In the genomic region with DNA sequence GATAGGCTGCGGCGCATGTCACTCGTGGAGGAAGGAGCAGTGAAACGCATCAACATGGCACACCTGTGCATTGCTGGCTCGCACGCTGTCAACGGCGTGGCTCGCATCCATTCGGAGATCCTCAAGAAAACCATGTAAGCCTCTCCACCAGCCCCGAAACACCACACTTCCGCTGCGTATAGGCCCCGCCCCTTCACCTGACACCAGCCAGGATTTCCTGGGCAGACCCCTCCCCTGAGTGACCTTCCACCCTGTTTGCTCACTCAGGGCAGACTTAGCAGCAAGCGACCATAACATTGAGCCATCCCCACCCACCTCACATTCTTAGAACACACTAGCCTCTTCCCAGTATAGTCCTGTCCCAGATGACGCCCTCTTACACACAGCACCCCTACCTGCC, we compare ENCODE assay signal across 8 mouse cellular contexts. TPM values are rescaled to one million over a fixed set of nuclear protein-coding genes. Genes with fewer than 3 reads are reported as not detected.
DNase-seq lines count a peak whose midpoint lies in the region; ATAC-seq and TF ChIP-seq lines count a peak whose summit lies in the region.

No protein-coding gene starts in this region.

- no peak for TF ChIP-seq POLR2A in small intestine, adult 2 months (IDR thresholded peaks at IDR 0.05; ENCODE audit: low read depth, low read length)

- H3K4me2 ChIP-seq in lung, embryonic 14.5 days: peak overlapping the region; percentile 59

- H3K27ac ChIP-seq in lung, embryonic 14.5 days (ENCODE audit: low read depth): no peak overlapping the region
- H3K27ac ChIP-seq in small intestine, adult 2 months (ENCODE audit: insufficient read depth, low read depth, low read length): no peak overlapping the region

- H3K36me3 ChIP-seq in lung, embryonic 14.5 days (ENCODE audit: insufficient read depth): no peaks in the 10 kb centered on the region
- no peaks in the 10 kb centered on the region for H3K36me3 ChIP-seq in small intestine, adult 2 months (ENCODE audit: control insufficient read depth, insufficient read depth, low read length)

- H3K9me3 ChIP-seq in lung, embryonic 14.5 days (ENCODE audit: low read depth, low read length): no peaks in the 10 kb centered on the region

- H3K4me3 ChIP-seq in lung, embryonic 14.5 days (ENCODE audit: low read depth, low read length): peak overlapping the region; percentile 26
- peak overlapping the region; percentile 52 for H3K4me3 ChIP-seq in small intestine, adult 2 months (ENCODE audit: low read depth, low read length)

- no peak for TF ChIP-seq CTCF in lung, embryonic 14.5 days (IDR thresholded peaks at IDR 0.05; ENCODE audit: low read depth)
- TF ChIP-seq CTCF in small intestine, adult 2 months (IDR thresholded peaks at IDR 0.05; ENCODE audit: extremely low read depth, insufficient read length, insufficient replicate concordance, low read depth, low read length): no peak

- WGBS in lung, embryonic 14.5 days: 6% methylated on average over 16 of the region's 16 CpGs
- WGBS in small intestine, adult 2 months: 19% methylated on average over 16 of the region's 16 CpGs

- no peaks in the 10 kb centered on the region for H3K27me3 ChIP-seq in lung, embryonic 14.5 days (ENCODE audit: insufficient read depth, low read length)
- H3K27me3 ChIP-seq in small intestine, adult 2 months (ENCODE audit: control insufficient read depth, insufficient read depth, low read length): no peaks in the 10 kb centered on the region

- peak; percentile 45 for ATAC-seq in granulocyte monocyte progenitor cell, adult 5-6 weeks (replicated peaks; ENCODE audit: poor library complexity, severe bottlenecking)
- ATAC-seq in lung, embryonic 14.5 days (ENCODE audit: insufficient read depth): no peak

- peak overlapping the region; percentile 2; the same call in 1 of the 2 replicates for H3K9ac ChIP-seq in lung, embryonic 14.5 days

- DNase-seq in B cell, adult 2 months: peak; percentile 59 to 60
- DNase-seq in ES-CJ7 (ENCODE audit: low read depth, low spot score): peak; percentile 85
- peak; percentile 34 for DNase-seq in lung, embryonic 14.5 days
- DNase-seq in urinary bladder, postnatal 10 days (ENCODE audit: low spot score): no peak
- DNase-seq in gastrocnemius, postnatal 10 days: no peak
- DNase-seq in cerebellum, postnatal 25 days: no peak

- no peaks in the 10 kb centered on the region for H3K4me1 ChIP-seq in lung, embryonic 14.5 days (ENCODE audit: insufficient read depth)
- H3K4me1 ChIP-seq in small intestine, adult 2 months (ENCODE audit: control insufficient read depth, insufficient read depth, insufficient read length, low read length): peaks cover 9% of the 10 kb centered on the region

RNA-seq across cellular contexts. Expression of gene Pygm, which starts 5.6 kb away (rescaled TPM):
- 0.92 and 6.9 TPM in 2 replicates for total RNA-seq in granulocyte monocyte progenitor cell, adult 5-6 weeks (2014; fragmentation: Nextera tagmentation)
- 0.41 TPM in 1 of 2 replicates, not detected in the other for total RNA-seq in granulocyte monocyte progenitor cell, adult 5-6 weeks (2017)
- polyA plus RNA-seq in lung, embryonic 14.5 days (2014; fragmentation: Nextera tagmentation; extraction: Ambion mirVana): 6.1 and 9.3 TPM in 2 replicates
- polyA plus RNA-seq in small intestine, adult 2 months (2012; rRNA removed): 3.2 and 5.0 TPM in 2 replicates
- 1,000 to 10,000 TPM; 3,066 to 3,425 TPM for total RNA-seq in gastrocnemius, postnatal 10 days (2021)

RNA-seq across cellular contexts. Expression of gene Rasgrp2, which starts 9.3 kb away (rescaled TPM):
- 279 and 345 TPM in 2 replicates for total RNA-seq in granulocyte monocyte progenitor cell, adult 5-6 weeks (2014; fragmentation: Nextera tagmentation)
- 308 and 310 TPM in 2 replicates for total RNA-seq in granulocyte monocyte progenitor cell, adult 5-6 weeks (2017)
- 34.8 and 35.1 TPM in 2 replicates for polyA plus RNA-seq in lung, embryonic 14.5 days (2014; fragmentation: Nextera tagmentation; extraction: Ambion mirVana)
- 38.3 and 40.9 TPM in 2 replicates for polyA plus RNA-seq in small intestine, adult 2 months (2012; rRNA removed)
- total RNA-seq in gastrocnemius, postnatal 10 days (2021): 10 to 100 TPM; 30.5 to 31.4 TPM

RNA-seq across cellular contexts. Expression of gene Sf1, which starts 26.3 kb away (rescaled TPM):
- 286 and 301 TPM in 2 replicates for total RNA-seq in granulocyte monocyte progenitor cell, adult 5-6 weeks (2014; fragmentation: Nextera tagmentation)
- 187 and 209 TPM in 2 replicates for total RNA-seq in granulocyte monocyte progenitor cell, adult 5-6 weeks (2017)
- 177 and 200 TPM in 2 replicates for polyA plus RNA-seq in lung, embryonic 14.5 days (2014; fragmentation: Nextera tagmentation; extraction: Ambion mirVana)
- 99.0 and 171 TPM in 2 replicates for polyA plus RNA-seq in small intestine, adult 2 months (2012; rRNA removed)
- 100 to 1,000 TPM in 1 of 2 experiments, 10 to 100 TPM in 1; 88.6 to 123 TPM for total RNA-seq in gastrocnemius, postnatal 10 days (2021)

RNA-seq across cellular contexts. Expression of gene Nrxn2, which starts 28.7 kb away (rescaled TPM):
- not detected in 2 replicates for total RNA-seq in granulocyte monocyte progenitor cell, adult 5-6 weeks (2014; fragmentation: Nextera tagmentation)
- not detected in 2 replicates for total RNA-seq in granulocyte monocyte progenitor cell, adult 5-6 weeks (2017)
- polyA plus RNA-seq in lung, embryonic 14.5 days (2014; fragmentation: Nextera tagmentation; extraction: Ambion mirVana): 0.47 and 1.1 TPM in 2 replicates
- polyA plus RNA-seq in small intestine, adult 2 months (2012; rRNA removed): 2.0 and 2.9 TPM in 2 replicates
- 1 to 10 TPM; 3.1 to 3.3 TPM for total RNA-seq in gastrocnemius, postnatal 10 days (2021)

RNA-seq across cellular contexts. Expression of gene Map4k2, which starts 48.9 kb away (rescaled TPM):
- total RNA-seq in granulocyte monocyte progenitor cell, adult 5-6 weeks (2014; fragmentation: Nextera tagmentation): 50.7 and 54.7 TPM in 2 replicates
- 26.1 and 30.6 TPM in 2 replicates for total RNA-seq in granulocyte monocyte progenitor cell, adult 5-6 weeks (2017)
- polyA plus RNA-seq in lung, embryonic 14.5 days (2014; fragmentation: Nextera tagmentation; extraction: Ambion mirVana): 13.4 and 22.2 TPM in 2 replicates
- 41.0 and 77.3 TPM in 2 replicates for polyA plus RNA-seq in small intestine, adult 2 months (2012; rRNA removed)
- total RNA-seq in gastrocnemius, postnatal 10 days (2021): 10 to 100 TPM; 11.9 to 19.3 TPM

Comparison
In these comparisons a context has a peak if more than half of its experiments do, and no peak if none do; other contexts are left out.
1. DNase-seq: peak in B cell, adult 2 months (2 of 2), ES-CJ7 (single experiment) and lung, embryonic 14.5 days (single experiment); none in urinary bladder, postnatal 10 days (single experiment), gastrocnemius, postnatal 10 days (single experiment) and cerebellum, postnatal 25 days (0 of 2).
2. RNA of gene Pygm, which starts 5.6 kb away (total RNA-seq): 3,066 to 3,425 TPM in gastrocnemius, postnatal 10 days; 0.41 to 6.9 TPM in granulocyte monocyte progenitor cell, adult 5-6 weeks; every median in the first group is over 100 times any median in the second.
3. RNA of gene Rasgrp2, which starts 9.3 kb away (total RNA-seq): 279 to 345 TPM in granulocyte monocyte progenitor cell, adult 5-6 weeks; 30.5 to 31.4 TPM in gastrocnemius, postnatal 10 days; every median in the first group is over 4 times any median in the second.